Mouse (Mus musculus): ENCODE results near the gene Fbxw10. TPM values are rescaled to one million over a fixed set of nuclear protein-coding genes. Genes with fewer than 3 reads are reported as not detected.

Fbxw10 gene
- total RNA-seq (2021), result under 1 TPM; 0.51 to 0.53 TPM
- long read RNA-seq, result 0 reads

GRCm38 (mm10) chr11:62846961-62847654, at the start of gene Fbxw10:
Gene Fbxw10 (plus strand): TSS chr11:62847069.
- DNase-seq (ENCODE audit: low spot score in 2 of 2), result peak; percentile 12 to 17

- no peak for DNase-seq (ENCODE audit: low spot score in 2 of 2)
Measured at GRCm38 (mm10) chr11:62804119-62804518, 42.8 kb upstream of the Fbxw10 start.

- DNase-seq (ENCODE audit: low spot score in 2 of 2), result no peak
Measured at GRCm38 (mm10) chr11:62807965-62808364, 38.9 kb upstream of the Fbxw10 start.

- DNase-seq (ENCODE audit: low spot score in 2 of 2), result no peak
Measured at GRCm38 (mm10) chr11:62809201-62809600, 37.7 kb upstream of the Fbxw10 start.

- no peak for DNase-seq (ENCODE audit: low spot score in 2 of 2)
Measured at GRCm38 (mm10) chr11:62812268-62812667, 34.6 kb upstream of the Fbxw10 start.

GRCm38 (mm10) chr11:62813497-62813896, 33.4 kb upstream of the Fbxw10 start:
- DNase-seq (ENCODE audit: low spot score in 2 of 2), result no peak

- DNase-seq (ENCODE audit: low spot score in 2 of 2), result no peak
Measured at GRCm38 (mm10) chr11:62813970-62814624, 32.8 kb upstream of the Fbxw10 start.

- no peak for DNase-seq (ENCODE audit: low spot score in 2 of 2)
Measured at GRCm38 (mm10) chr11:62814625-62815024, 32.2 kb upstream of the Fbxw10 start.

- DNase-seq (ENCODE audit: low spot score in 2 of 2), result no peak
Measured at GRCm38 (mm10) chr11:62815438-62815837, 31.4 kb upstream of the Fbxw10 start.

GRCm38 (mm10) chr11:62816591-62816990, 30.3 kb upstream of the Fbxw10 start:
- no peak for DNase-seq (ENCODE audit: low spot score in 2 of 2)

- no peak for DNase-seq (ENCODE audit: low spot score in 2 of 2)
Measured at GRCm38 (mm10) chr11:62819059-62819686, 27.7 kb upstream of the Fbxw10 start.

GRCm38 (mm10) chr11:62820059-62820541, 26.8 kb upstream of the Fbxw10 start, which contains the start of gene Trim16:
Gene Trim16 (plus strand): TSS chr11:62820231.
- peak; percentile 45 to 53 for DNase-seq (ENCODE audit: low spot score in 2 of 2)

GRCm38 (mm10) chr11:62820661-62821437, 26.0 kb upstream of the Fbxw10 start:
- DNase-seq (ENCODE audit: low spot score in 2 of 2), result peak in 1 of 2 experiments; percentile 14

GRCm38 (mm10) chr11:62821893-62822292, 25.0 kb upstream of the Fbxw10 start:
- DNase-seq (ENCODE audit: low spot score in 2 of 2), result no peak

GRCm38 (mm10) chr11:62824211-62824610, 22.7 kb upstream of the Fbxw10 start:
- DNase-seq (ENCODE audit: low spot score in 2 of 2), result no peak

GRCm38 (mm10) chr11:62825222-62826105, 21.4 kb upstream of the Fbxw10 start:
- no peak for DNase-seq (ENCODE audit: low spot score in 2 of 2)

- DNase-seq (ENCODE audit: low spot score in 2 of 2), result no peak
Measured at GRCm38 (mm10) chr11:62826106-62826733, 20.6 kb upstream of the Fbxw10 start.

- no peak for DNase-seq (ENCODE audit: low spot score in 2 of 2)
Measured at GRCm38 (mm10) chr11:62827135-62827534, 19.7 kb upstream of the Fbxw10 start.

GRCm38 (mm10) chr11:62827911-62828310, 19.0 kb upstream of the Fbxw10 start:
- DNase-seq (ENCODE audit: low spot score in 2 of 2), result no peak

GRCm38 (mm10) chr11:62830387-62830786, 16.5 kb upstream of the Fbxw10 start:
- no peak for DNase-seq (ENCODE audit: low spot score in 2 of 2)
